Mouse (Mus musculus): ENCODE measurements at regions not wholly inside any gene's neighbourhood (a gene's known extent, or its start where the extent isn't known, plus 50 kb on each side); places are given as distances from the start of the nearest gene placed in this dataset.

DNA sequence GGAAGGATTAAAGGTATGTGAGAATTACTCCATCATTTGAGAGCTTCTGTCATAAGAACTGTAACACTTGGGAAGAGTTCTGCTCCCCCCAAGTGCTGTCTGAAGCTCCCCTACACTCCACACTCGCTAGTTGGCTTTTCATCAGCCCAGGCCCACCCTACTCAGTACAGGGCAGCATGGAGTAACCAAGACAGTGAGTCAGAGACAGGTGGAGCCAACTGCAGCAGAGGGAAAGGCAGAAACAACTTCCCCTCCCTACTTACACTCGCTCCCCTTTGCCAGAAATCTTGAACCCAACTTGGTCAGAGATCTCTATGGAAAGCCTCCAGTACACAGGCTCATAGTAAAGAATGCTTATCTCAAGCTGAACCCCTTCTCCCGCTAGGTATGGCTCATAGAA lies 2046.5 kb downstream of the Grik2 start:
- intact Hi-C loops (cut with DNase I): loop anchor here (2.0 kb wide), 1 partner anchor 19 kb away; no protein-coding TSS in a partner anchor
- DNase-seq: no peak

DNA sequence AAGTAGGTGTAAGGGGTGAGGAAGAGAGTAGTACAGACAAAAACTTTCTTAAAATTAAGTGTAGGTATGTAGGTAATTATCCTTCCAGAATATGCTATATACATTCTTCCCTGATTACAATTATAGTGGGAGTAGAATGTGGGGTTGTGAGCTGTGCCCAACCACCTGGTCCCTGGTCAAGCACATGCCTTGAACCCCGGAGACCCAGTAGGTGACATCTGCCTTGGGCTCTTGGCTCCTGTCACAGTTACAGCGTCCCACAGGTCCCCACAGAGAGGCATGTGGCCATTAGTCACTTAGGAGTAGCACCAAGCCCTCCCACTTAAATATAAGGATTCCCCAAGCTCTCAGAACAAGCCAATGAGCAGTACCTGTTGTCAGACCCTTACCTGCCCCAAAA lies 2046.9 kb downstream of the Grik2 start:
- DNase-seq: no peak
- intact Hi-C loops (cut with DNase I): loop anchor here (2.0 kb wide), 1 partner anchor 19 kb away; no protein-coding TSS in a partner anchor

DNA sequence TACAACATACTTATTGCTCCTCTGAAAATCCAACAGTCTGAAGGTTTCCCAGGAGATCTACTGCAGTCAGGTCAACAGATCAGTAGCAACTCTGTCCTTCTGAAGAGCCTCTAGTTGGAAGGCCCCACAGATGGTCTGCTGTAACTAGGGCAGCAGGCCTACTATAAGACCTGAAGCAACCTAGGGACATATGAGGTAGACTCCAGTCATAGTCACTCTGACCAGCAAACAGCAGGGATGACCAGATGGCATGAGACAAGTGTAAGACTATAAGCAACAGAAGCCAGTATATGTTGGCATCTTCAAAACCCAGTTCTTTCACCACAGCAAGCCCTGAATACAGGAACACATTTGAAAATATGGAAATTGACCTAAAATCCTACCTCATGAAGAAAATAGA lies 2079.8 kb downstream of the Grik2 start:
- intact Hi-C loops (cut with DNase I): no loop called here
- no peak for DNase-seq

All from heart, postnatal 10 days (tissue).